Mouse (Mus musculus): ENCODE results near the gene Cpeb4. TPM values are rescaled to one million over a fixed set of nuclear protein-coding genes. Genes with fewer than 3 reads are reported as not detected.

The Cpeb4 gene
- polyA plus RNA-seq, 1 experiment: 8.2 TPM

GRCm38 (mm10) chr11:31974826-31975225, 102.8 kb downstream of the Cpeb4 start:
- TF ChIP-seq GATA1 (IDR thresholded peaks at IDR 0.05; ENCODE audit: low read length): no peak

DNA sequence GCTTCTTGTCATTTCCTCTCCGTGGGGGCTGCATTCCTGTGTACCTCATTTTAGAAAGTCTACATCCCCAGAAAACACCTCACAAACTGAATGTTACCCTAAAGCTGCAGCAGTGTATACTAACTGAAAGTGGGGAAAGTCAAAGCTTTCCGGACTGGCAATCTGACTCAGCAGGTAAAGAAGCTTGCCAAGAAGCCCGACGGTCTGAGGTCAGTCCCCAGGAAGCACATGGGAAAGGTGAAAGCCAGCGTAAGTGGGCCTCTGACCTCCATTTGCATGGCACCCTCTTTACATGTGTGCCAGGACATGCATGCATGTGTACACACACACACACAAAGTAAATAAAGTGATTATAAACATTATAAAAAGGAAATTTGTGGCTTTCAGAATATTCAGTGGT, 103.7 kb downstream of the Cpeb4 start:
- no peak for TF ChIP-seq GATA1 (IDR thresholded peaks at IDR 0.05; ENCODE audit: low read length)

GRCm38 (mm10) chr11:31976137-31976536, 104.1 kb downstream of the Cpeb4 start:
- TF ChIP-seq GATA1 (IDR thresholded peaks at IDR 0.05; ENCODE audit: low read length): no peak

GRCm38 (mm10) chr11:31981830-31982229, 109.8 kb downstream of the Cpeb4 start:
- no peak for TF ChIP-seq GATA1 (IDR thresholded peaks at IDR 0.05; ENCODE audit: low read length)

GRCm38 (mm10) chr11:31983249-31983648, 111.2 kb downstream of the Cpeb4 start:
- no peak for TF ChIP-seq GATA1 (IDR thresholded peaks at IDR 0.05; ENCODE audit: low read length)

DNA sequence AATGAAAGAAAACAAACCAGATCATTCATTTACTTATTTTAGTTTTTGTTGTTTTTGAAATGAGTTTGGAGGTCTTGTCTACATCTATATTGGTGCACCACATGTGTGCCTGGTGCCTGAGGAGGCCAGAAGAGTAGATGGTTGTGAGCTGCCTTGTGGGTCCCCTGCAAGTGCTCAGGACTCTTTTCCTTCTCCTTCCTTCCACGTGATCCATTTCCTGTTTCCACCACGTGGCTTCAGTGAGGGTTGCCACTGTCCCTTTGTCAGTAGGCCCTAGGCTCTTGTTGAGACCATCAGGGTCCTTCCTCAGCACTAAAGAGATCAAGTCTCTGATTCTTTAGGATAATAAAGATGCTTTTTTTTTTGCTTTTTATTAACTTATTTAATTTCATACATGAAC, 112.8 kb downstream of the Cpeb4 start:
- TF ChIP-seq GATA1 (IDR thresholded peaks at IDR 0.05; ENCODE audit: low read length): no peak

Other genes with a start within 250 kb of the Cpeb4 start
- gene Bod1, start 200.3 kb upstream of the Cpeb4 start, polyA plus RNA-seq (2012): 13.1 and 17.0 TPM in 2 replicates
- not detected in 2 replicates for gene 4930524B15Rik, start 93.4 kb downstream of the Cpeb4 start, polyA plus RNA-seq (2012)
- gene Nsg2, start 128.3 kb downstream of the Cpeb4 start, polyA plus RNA-seq (2012): not detected in 2 replicates

Measured in G1E-ER4 (cell line).